Mouse (Mus musculus) liver, embryonic 12.5 days (tissue): ENCODE measurements around the gene Kcnh2. TPM values are rescaled to one million over a fixed set of nuclear protein-coding genes. Genes with fewer than 3 reads are reported as not detected.

Experiments
- ATAC-seq: fragments of 200-750 bp; cut with Nextera tagmentation; 2 replicates; pipeline ENCODE4 v1.8.0; 2017; ENCODE audit warnings: moderate number of reproducible peaks, mild to moderate bottlenecking, moderate library complexity
- H3K27ac ChIP-seq: fragments of 300-500 bp; sonication (generic); 2 replicates; pipeline ENCODE4 v1.5.1; 2016; ENCODE audit warnings: mild to moderate bottlenecking
- H3K27me3 ChIP-seq: fragments of 300-500 bp; sonication (generic); replicated peaks from 2 replicates; pipeline ENCODE4 v1.6.1; 2016; ENCODE audit warnings: mild to moderate bottlenecking, moderate library complexity
- H3K36me3 ChIP-seq: fragments of 300-500 bp; sonication (generic); 2 replicates; pipeline ENCODE4 v1.6.1; 2016; ENCODE audit warnings: mild to moderate bottlenecking, moderate library complexity
- H3K4me1 ChIP-seq: fragments of 300-500 bp; sonication (generic); 2 replicates; pipeline ENCODE4 v1.6.1; 2016
- H3K4me2 ChIP-seq: fragments of 300-500 bp; sonication (generic); 2 replicates; pipeline ENCODE4 v1.6.1; 2016; ENCODE audit warnings: mild to moderate bottlenecking, moderate library complexity
- H3K4me3 ChIP-seq: fragments of 300-500 bp; sonication (generic); 2 replicates; pipeline ENCODE4 v1.5.1; 2016; ENCODE audit warnings: mild to moderate bottlenecking, moderate library complexity
- H3K9ac ChIP-seq: fragments of 300-500 bp; sonication (generic); 2 replicates; pipeline ENCODE4 v1.6.1; 2016; ENCODE audit warnings: mild to moderate bottlenecking, moderate library complexity
- H3K9me3 ChIP-seq: fragments of 300-500 bp; sonication (generic); replicated peaks from 2 replicates; pipeline ENCODE4 v1.6.1; 2016; ENCODE audit warnings: mild to moderate bottlenecking, moderate library complexity
- WGBS: fragments of 180-500 bp; shearing (Covaris S2); methylation state at CpG from one replicate; pipeline ENCODE4 v1.1.7; 2016; ENCODE audit not compliant: insufficient replicate concordance; 5-methylcytosine and 5-hydroxymethylcytosine counted together
- polyA plus RNA-seq: library from polyadenylated mRNA; unstranded; fragments of >200 nt; fragmentation: Nextera tagmentation; extraction: Ambion mirVana; gene quantifications from 2 replicates; pipeline ENCODE4 v1.2.1, GENCODE M21; 2016

Gene Kcnh2
- polyA plus RNA-seq, 1 experiment from 2014 or later, result 0.89 TPM

DNA sequence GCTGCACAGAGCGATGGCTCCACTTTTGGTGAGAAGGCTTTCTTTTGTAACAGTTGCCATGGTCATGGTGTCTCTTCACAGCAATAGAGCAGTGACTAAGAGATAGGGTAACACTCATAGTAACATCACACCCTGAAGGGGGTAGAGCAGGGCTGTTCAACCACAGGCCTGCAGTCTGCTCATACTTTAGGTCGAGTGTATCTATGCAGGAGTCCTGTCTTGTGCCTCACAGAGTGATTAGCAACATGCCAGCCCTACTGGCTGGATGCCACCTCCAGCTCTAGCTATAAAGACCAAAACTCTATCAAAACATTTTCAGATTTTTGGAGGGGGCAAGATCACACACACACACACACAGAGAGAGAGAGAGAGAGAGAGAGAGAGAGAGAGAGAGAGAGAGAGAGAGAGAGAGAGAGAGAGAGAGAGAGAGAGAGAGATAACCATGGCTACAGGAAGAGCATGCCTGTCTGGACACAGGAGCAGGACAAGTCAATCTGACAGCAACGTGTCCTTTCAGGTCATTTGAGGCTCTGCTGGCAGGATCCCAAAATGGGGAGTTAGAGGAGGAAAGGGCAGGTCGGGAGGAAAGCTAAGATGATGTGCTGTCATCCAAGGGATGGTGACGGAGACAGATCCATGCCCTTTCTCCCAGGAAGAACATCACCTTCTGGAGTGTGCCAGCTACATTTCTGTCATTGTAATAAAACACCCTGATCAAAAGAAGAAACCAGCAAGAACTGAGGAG, 51.4 kb downstream of the Kcnh2 start:
- H3K4me1 ChIP-seq, result no peaks in the 10 kb centered on the region
- H3K36me3 ChIP-seq, result no peaks in the 10 kb centered on the region
- H3K27ac ChIP-seq, result no peak overlapping the region
- H3K9me3 ChIP-seq, result no peaks in the 10 kb centered on the region
- no peaks in the 10 kb centered on the region for H3K27me3 ChIP-seq
- H3K9ac ChIP-seq, result no peak overlapping the region
- ATAC-seq, result no peak
- WGBS, result 48% methylated on average over 5 of the region's 5 CpGs
- H3K4me3 ChIP-seq, result no peak overlapping the region
- H3K4me2 ChIP-seq, result no peak overlapping the region

DNA sequence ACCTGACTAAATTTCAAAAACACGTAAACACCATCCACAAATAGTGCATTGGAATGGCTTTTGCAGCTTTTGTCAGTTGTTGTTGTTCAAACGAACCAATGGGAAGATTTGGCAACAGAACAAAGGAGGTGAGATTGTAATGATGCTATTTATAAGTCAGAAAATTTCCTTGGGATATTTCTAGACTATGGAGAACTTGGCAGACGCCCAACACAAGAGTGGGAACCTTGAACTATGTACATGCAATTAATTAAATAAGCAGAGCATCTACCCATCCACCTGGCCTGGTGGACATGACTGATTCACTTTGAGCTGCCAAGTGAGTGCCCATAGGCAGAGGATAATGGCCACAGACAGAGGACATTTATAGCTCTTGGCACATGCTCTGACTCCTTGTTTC, 59.5 kb downstream of the Kcnh2 start:
- 39% methylated on average over 3 of the region's 3 CpGs for WGBS
- no peak overlapping the region for H3K4me3 ChIP-seq
- H3K9ac ChIP-seq, result no peak overlapping the region
- H3K27ac ChIP-seq, result no peak overlapping the region
- no peak for ATAC-seq
- no peaks in the 10 kb centered on the region for H3K36me3 ChIP-seq
- H3K4me2 ChIP-seq, result no peak overlapping the region
- H3K9me3 ChIP-seq, result no peaks in the 10 kb centered on the region
- no peaks in the 10 kb centered on the region; the same call in 1 of the 2 replicates for H3K27me3 ChIP-seq
- H3K4me1 ChIP-seq, result no peaks in the 10 kb centered on the region

DNA sequence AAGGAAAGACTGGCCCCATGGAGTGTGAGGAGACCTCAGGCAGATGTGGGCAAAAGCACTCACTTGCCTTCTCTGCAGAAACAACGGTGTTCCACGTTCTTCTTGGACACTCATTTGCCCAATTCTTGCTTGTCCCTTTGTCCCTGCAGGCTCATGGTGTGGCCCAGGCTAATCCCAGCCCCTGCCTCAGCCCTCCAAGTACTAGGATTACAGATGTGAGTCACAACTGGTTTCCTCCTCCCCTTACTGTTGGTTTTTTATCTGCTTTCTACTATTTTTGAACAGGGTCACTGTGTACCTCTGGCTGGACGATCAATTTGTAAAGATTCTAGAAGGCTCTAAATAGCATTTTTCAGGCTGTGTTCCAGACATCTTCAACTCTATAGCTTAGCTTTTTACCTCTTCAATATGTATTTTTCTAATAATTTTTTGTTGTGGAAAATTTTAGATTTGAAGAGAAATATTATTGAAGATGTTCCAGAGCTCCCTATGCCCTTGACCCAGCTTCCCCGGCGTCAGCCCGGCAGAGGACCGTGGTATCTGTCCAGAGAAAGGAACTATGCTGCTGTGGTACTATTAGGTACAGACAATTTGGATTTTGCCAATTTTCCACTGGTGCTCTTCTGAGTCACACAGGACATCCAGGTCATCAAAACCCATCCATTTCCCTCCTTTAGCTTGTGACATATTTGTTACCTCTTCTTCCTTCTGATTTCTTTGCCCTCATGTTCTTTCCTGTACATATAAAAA, 65.0 kb downstream of the Kcnh2 start:
- Histone ChIP-seq H3K9ac (no peak overlapping the region), H3K9me3 (no peaks in the 10 kb centered on the region), H3K36me3 (no peaks in the 10 kb centered on the region), H3K27me3 (no peaks in the 10 kb centered on the region; the same call in 1 of the 2 replicates), H3K27ac (no peak overlapping the region), H3K4me3 (no peak overlapping the region), H3K4me1 (no peaks in the 10 kb centered on the region), H3K4me2 (no peak overlapping the region)
- WGBS, result 62% methylated on average over 7 of the region's 7 CpGs
- ATAC-seq, result no peak

DNA sequence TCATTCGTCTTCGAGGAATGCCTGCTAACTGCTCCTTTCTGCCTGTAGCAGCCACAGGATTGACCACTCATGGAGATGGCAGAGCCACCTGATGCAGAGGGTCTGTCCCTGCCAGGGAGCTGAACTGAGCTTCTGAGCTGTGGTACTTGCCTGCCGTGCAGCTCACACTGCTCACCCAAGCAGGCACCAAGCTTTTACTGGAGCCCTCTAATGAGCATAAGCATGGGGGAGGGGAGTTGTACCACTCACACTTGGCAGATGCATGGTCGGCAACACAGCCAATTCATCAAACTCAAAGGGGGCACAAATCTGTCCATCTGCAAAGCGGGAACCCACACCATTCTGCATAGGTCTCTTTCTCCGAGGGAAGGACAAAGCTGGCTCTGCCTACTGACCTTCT, 67.3 kb downstream of the Kcnh2 start:
- Histone ChIP-seq H3K27ac (no peak overlapping the region), H3K4me3 (no peak overlapping the region), H3K4me2 (no peak overlapping the region), H3K4me1 (no peaks in the 10 kb centered on the region), H3K9me3 (no peaks in the 10 kb centered on the region), H3K36me3 (no peaks in the 10 kb centered on the region), H3K9ac (no peak overlapping the region), H3K27me3 (peaks cover 3% of the 10 kb centered on the region; the same call in 1 of the 2 replicates)
- no peak for ATAC-seq
- WGBS, result 63% methylated on average over 6 of the region's 6 CpGs

DNA sequence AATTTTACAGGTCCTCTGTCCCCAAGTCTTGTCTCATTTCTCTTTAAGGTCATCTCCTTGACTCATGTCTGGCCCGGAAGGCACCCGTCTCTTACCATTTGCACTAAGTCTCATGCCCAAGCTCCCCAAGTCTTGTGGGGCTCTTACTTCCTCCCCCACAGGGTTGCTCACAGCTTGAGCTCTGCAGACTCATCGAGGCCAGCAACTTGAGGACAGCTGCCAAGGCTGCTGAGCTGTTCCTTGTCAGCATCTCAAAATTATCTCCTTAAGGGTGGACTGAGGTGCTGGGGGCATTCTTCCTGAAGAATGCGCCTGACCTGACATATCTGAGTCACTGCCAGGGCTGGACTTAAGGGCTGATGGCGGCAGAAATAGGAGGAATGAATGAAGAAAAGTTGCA, 68.2 kb downstream of the Kcnh2 start:
- Histone ChIP-seq H3K4me1 (no peaks in the 10 kb centered on the region), H3K9me3 (no peaks in the 10 kb centered on the region), H3K9ac (no peak overlapping the region), H3K27me3 (0 out of 2 replicates have a peak, but pooled peaks cover 3% of the 10 kb centered on the region), H3K27ac (no peak overlapping the region), H3K4me3 (no peak overlapping the region), H3K36me3 (no peaks in the 10 kb centered on the region), H3K4me2 (no peak overlapping the region)
- 60% methylated on average over 5 of the region's 5 CpGs for WGBS
- no peak for ATAC-seq

DNA sequence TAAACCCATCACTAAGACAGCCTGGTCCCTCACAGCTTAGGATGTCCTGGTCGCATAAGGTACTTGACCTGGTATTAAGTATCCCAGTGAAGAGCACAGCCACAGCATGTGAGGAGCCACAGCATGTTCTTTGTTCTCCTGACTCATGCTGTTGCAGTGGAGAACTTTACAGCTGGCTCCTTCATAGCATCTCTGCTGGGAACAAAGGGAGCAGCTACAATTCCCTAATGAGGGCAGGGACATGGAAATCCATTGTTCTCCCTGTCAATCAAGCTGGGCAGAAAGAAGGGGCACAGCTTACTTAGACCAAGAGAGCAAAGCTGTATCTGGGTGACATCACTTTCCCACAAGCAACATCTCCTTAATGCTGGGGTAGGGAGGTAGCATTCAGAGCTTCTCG, 70.9 kb downstream of the Kcnh2 start:
- Histone ChIP-seq H3K9me3 (no peaks in the 10 kb centered on the region), H3K4me1 (no peaks in the 10 kb centered on the region), H3K4me3 (no peak overlapping the region), H3K4me2 (no peak overlapping the region), H3K9ac (no peak overlapping the region), H3K27ac (no peak overlapping the region), H3K27me3 (peaks cover 3% of the 10 kb centered on the region; the same call in 1 of the 2 replicates), H3K36me3 (no peaks in the 10 kb centered on the region)
- no peak for ATAC-seq
- 56% methylated on average over 2 of the region's 2 CpGs for WGBS

- WGBS, result 54% methylated on average over 4 of the region's 4 CpGs
- Histone ChIP-seq H3K9ac (no peak overlapping the region), H3K27me3 (peaks cover 3% of the 10 kb centered on the region; the same call in 1 of the 2 replicates), H3K4me2 (no peak overlapping the region), H3K27ac (no peak overlapping the region), H3K9me3 (no peaks in the 10 kb centered on the region), H3K4me3 (no peak overlapping the region), H3K36me3 (no peaks in the 10 kb centered on the region), H3K4me1 (no peaks in the 10 kb centered on the region)
- ATAC-seq, result no peak
Observed at GRCm38 (mm10) chr5:24279527-24279926, 71.9 kb downstream of the Kcnh2 start.

- Histone ChIP-seq H3K27ac (no peak overlapping the region), H3K36me3 (no peaks in the 10 kb centered on the region), H3K9me3 (no peaks in the 10 kb centered on the region), H3K4me2 (no peak overlapping the region), H3K4me1 (no peaks in the 10 kb centered on the region), H3K27me3 (peaks cover 3% of the 10 kb centered on the region; the same call in 1 of the 2 replicates), H3K4me3 (no peak overlapping the region), H3K9ac (no peak overlapping the region)
- ATAC-seq, result no peak
- WGBS, result 78% methylated on average over 10 of the region's 10 CpGs
Observed at GRCm38 (mm10) chr5:24278206-24278605, 73.2 kb downstream of the Kcnh2 start.

DNA sequence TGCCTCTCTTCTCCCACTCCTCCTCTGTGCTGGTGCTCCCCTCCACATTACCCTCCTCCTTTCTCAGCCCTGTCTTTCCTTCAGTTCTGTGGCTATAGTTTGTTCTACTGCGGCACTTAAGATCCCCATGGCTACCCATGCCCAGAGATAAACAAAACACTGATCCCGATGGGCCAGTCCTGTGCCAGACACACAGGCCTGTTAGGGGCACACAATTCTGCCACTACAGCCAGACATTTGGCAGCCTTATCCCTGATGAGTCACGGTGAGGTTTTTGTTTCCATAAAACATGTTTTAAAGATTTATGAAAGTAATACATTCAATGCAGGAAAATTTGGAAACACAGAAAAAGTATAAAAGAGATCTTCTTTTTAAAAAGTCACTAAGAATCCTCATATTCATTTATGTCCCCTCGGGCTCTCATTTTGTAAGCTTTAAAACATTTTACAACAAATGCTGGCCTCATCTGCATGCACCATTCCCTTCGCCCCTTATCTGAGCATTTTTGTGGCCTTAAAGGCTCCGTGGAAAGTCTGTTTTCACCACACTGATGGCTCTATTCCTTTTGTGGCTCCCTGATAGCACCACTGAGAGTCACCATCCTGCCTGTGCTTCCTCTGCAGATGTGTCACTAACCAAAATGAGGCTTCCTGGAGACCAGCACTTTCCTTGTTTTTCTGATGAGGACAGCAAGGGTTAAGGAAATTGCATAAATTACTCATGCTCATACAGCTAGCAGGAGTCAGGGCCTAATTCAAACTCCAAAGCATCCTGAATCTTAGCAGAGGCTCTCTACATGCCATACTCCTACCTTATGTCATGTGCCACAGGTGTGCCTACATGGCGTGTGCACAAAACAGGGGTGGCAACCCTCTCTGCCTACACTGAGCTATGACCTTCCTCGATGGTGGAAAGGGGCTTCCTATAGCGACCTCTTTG, 77.5 kb downstream of the Kcnh2 start:
- ATAC-seq, result no peak
- Histone ChIP-seq H3K9me3 (no peaks in the 10 kb centered on the region), H3K4me1 (no peaks in the 10 kb centered on the region), H3K27ac (no peak overlapping the region), H3K9ac (no peak overlapping the region), H3K4me2 (no peak overlapping the region), H3K27me3 (no peaks in the 10 kb centered on the region; the same call in 1 of the 2 replicates), H3K36me3 (no peaks in the 10 kb centered on the region), H3K4me3 (no peak overlapping the region)
- 43% methylated on average over 9 of the region's 9 CpGs for WGBS

GRCm38 (mm10) chr5:24270941-24271340, 80.5 kb downstream of the Kcnh2 start:
- Histone ChIP-seq H3K4me1 (no peaks in the 10 kb centered on the region), H3K27me3 (no peaks in the 10 kb centered on the region), H3K36me3 (no peaks in the 10 kb centered on the region), H3K9me3 (no peaks in the 10 kb centered on the region), H3K9ac (no peak overlapping the region), H3K4me2 (no peak overlapping the region), H3K4me3 (no peak overlapping the region), H3K27ac (no peak overlapping the region)
- ATAC-seq, result no peak
- 54% methylated on average over 4 of the region's 4 CpGs for WGBS
